Mouse (Mus musculus) megakaryocyte progenitor cell, adult 5-6 weeks (primary cell): ENCODE results near the gene Traf4. TPM values are rescaled to one million over a fixed set of nuclear protein-coding genes. Genes with fewer than 3 reads are reported as not detected.

ENCODE experiments used
- ATAC-seq: replicated peaks from 2 replicates; pipeline ENCODE4 v1.8.0; 2016; ENCODE audit warnings: mild to moderate bottlenecking, moderate TSS enrichment, inconsistent platforms; ENCODE audit not compliant: poor library complexity
- total RNA-seq, 2 experiments: library from RNA; stranded (forward) in 1 of 2; stranded (reverse) in 1 of 2; fragments of 157-497, 149-512 nt in 1 of 2; fragments of 200-1000 nt in 1 of 2; gene quantifications; 2 replicates each; pipeline versions ENCODE4 v1.2.3 to v1.2.4; 2015 to 2017

The Traf4 gene
- total RNA-seq, 2 experiments from 2014 or later, result 2.5 to 4.7 TPM

DNA sequence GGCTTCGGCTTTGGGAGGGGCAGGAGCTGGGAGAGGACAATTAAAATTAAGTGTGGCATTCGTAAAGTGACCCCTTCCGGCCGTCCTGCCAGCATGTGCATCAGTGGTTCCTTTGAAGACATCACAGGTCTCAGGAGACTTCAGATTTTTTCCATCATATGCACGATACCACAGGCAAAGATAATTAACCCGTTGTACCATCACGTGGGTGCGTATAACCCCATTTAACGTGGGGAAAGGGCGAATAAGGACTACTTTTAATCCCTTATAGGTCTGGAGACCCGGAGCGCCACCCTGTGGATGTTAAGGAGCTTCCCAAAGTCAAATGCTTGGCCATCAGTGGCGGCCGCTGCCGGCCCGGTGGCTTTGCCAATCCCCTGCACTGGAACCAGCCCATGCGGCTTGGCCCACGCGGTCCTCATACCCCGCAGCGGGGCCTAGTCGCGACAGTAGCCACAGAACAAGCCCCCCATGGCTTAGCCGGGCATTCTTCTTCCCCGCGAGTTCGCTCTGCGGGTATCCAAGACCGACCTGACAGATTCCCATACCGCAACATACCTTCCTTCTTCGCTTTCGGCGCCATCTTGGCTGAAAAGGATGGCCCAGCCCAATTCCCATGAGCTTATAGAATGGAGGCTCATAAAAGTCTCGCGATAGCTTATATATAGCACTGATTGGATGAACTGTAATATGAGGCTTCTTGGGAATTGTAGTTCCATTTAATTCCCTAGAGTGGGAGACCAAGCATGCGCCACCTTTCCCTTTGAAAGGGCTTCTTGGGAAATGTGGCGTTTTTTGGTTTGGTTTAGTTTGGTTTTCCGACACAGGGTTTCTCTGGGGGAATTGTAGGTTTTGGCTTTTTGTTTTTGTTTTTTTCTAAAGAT, 17.8 kb upstream of the Traf4 start, which contains the start of gene Rpl23a:
Gene Rpl23a, minus strand, starts transcription at position 624 of the 884 bp plus-strand sequence.
- peak; percentile 77 for ATAC-seq

DNA sequence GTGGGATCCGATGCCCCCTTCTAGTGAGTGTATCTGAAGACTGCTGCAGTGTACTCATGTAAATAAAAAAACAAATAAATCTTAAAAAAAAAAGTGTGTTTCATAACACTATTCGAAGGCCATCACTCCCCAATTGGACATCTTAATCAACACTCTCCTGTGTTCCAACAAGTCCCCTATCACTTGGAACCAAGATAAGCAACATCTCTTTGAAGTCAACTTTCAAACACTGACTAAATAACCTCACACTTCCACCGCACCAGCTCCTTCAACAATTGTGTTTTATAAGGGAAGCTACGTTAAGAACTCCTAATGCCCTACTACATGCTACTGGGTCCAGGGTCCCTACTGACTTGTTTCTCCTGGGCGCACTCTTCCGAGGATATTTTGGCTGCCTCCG, 17.1 kb upstream of the Traf4 start:
- ATAC-seq, result no peak

DNA sequence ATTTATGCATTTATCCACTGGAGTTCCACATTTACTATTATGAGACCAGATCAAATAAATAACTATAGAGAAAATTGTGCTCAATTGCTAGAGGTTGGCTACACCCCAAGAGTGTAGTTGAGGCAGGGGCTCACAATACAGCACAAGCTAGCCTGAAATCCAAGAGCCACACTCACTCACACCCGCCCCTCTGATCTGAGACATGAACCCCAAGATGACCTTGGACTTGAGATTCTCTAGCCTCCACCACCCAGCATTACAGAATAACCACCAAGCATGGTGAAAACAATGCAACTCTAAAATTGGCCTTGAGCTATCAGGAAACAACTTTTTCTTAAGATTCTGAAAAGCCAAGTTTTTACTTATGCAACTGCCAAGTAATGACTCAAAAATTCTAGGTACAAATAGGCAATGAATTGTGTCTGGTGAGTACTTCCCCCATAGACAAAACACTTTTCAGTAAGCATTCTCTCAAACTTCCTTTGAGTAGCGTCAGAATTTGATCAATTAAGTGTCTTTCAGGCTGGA, 16.5 kb upstream of the Traf4 start:
- no peak for ATAC-seq

DNA sequence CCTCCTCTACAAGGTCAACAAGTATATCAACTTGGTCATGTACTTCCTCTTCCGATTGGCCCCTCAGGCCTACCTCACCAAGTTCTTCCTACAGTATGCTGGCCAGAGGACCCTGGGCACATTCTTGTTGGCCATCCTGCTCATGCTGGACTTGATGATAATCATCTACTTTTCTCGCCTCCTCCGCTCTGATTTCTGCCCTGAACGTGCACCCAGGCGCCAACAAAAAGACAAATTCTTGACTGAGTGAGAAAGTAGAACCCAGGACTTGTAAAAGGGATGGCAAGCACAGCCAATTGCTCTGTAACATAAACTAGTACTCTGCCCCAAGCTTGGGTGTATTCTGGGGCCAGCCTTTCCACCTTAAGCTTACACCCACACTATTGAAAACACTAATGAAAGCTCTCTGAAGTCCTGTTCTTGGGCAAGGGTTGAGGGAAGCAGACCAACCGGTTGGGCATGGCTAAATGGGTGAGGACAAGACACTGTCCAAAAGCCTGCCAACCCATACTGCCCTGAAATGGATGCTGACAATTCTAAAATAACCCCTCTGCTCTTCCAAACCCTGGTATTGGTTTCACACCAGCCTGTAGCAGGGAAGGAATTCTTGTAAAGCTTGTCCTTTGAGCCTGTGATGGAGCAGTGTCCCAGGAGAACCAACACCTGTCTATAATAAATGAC, 14.8 kb upstream of the Traf4 start:
- ATAC-seq, result no peak

DNA sequence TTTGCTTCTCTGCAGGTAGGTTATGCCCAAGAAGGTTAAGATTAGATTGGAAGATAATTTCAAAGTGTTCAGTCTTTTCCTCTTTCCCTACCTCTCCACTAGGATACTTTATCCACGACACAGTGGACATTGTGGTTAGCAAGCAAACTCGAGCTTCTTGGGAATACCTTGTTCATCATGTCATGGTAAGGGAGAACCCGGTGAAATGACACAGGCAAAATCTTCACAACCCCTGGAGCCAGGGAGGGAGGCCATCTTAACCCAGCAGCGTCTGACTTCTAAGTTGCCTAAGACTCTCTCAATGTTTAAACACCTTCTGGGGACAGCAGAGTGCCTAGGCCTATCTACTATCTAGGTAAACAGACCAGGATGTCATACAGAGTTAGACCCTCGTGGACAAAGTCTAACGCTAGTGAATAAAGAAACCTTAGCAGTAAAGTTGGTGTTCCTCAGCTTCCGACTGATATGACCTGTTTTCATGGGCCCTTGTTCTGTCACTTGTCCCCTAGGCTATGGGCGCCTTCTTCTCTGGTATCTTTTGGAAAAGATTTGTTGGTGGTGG, 14.1 kb upstream of the Traf4 start:
- ATAC-seq, result no peak

DNA sequence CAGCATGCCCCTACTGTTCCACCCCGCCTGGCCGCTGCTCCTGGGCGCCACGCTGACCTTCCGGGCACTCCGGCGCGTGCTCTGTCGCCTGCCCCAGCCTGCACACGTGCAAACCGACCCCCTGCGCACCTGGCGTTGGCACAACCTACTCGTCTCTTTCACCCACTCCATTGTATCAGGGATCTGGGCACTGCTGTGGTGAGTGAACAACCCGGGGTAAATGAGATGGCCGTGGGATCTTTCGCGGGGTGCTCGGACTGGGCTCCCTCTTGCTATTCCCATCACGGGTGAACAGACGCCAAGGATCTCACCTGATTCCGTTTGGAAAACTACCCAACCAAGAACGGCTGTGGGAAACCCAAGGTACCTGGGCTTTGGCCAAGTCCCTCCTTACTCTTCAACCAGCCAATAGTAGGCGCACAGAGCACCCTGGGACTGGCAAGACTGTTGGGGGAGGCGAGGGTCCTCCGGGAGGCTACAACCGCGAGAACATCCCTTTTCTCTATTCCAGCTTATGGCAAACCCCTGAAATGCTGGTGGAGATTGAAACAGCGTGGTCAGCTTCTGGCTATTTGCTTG, 13.6 kb upstream of the Traf4 start:
- ATAC-seq, result peak; percentile 9; the same call in 1 of the 2 replicates

DNA sequence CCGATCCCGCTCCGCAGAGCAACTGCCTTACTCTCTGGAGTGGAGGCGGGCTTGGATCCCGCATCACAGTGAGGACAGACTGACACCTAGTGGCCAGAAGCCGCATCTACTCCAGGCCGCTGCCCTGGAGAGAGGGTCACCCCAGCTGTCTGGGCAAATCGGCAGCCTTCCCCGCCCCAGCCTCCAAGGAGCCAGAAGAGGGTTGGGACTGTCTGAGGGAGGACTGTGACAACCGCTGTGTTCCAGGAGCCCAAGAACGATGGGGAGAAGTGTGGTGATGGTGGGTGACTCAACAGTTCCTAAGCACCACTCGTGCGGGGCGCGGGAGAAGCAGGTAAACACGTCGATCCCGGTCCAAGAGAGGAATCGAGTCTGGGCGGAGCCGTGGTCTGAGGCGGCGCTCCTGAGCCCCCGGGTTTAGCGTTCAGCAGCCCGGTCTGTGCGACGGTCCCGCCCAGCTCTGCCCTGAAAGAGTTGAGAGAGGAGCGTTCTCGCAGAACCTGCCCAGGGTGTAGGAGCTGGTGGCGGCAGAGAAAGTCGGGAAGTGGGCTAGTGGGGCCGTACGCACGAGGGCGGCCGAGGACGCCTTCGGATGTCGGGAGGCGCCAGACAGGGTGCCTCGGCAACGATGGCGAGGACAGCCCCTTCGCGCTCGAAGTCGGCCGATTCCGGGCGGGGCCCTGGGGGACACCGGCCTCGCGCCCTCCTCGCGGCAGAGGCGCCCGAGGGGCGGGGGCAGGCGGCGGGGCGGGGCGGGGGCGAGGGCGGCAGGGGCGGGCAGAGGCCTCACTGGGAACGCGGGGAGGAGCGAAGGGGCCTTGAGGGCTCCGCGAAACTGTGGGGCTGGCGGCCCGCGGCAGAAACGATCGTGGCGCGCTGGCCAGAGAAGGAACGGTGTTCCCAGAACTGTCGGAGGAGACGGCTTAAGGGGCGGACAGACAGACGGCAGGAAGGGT, 12.8 kb upstream of the Traf4 start:
- ATAC-seq, result peak; percentile 59

DNA sequence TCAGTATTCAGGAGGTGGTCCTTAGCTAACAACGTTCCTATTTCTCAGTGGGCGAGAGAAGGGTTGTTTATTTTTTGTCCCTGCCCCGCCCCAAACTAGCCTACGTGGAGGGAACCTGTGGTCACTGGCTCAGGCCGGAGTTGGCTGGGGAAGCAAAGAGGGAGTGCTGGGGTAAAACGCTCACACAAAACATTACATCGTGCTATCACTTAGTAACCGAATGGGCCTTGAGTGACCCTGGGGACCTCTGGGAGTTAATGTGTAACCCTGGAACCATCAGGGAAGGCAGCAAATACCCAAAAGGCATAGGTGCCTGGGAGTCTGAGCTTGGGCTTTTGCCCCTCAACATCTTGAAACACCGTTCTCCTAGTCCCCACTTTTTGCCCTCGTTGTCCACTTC, 12.0 kb upstream of the Traf4 start:
- peak; percentile 5; the same call in 1 of the 2 replicates for ATAC-seq

DNA sequence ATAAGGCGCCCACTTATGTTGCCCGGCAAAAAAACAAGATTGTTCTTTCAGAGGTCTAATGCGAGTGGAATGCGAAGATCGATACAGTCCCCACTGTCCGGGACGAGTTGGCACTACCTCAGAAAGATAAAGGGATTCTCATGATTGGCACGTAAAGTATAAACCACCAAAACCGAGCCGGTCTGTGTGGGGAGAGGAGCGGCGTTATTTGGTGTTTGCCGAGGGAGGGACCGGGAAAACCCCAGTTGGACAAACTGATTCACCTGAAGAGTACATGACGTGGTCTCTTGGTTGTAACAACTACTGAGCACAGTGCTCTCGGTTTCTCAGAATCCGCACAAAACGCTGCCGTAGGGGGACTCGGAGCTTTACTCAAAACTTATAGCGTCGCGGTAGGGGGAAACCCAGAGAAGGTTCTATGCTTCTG, 11.5 kb upstream of the Traf4 start:
- no peak for ATAC-seq

DNA sequence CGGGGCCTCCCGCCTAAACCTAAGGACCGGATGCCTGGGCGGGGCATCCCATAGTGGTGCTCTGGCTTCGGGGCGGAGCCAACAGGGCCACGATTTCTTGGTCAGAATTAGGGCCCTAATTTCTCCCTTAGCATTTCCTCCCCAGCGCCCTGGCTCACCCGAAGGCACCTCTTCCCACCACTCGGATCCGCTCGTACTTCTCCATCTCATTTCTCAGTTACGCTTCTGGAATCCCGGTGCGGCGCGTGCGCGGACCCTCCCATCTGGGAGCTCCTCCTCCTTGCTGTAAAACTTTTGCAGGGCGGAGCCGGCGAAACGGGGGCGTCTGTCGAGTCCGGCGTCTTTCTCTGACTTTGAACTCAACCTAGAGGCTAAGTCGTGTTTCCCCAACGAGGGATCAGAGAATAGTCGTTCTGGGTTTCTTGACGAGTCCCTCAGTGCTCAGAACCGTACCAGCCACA, 11.0 kb upstream of the Traf4 start, which contains the start of the genes Nek8 and Tlcd1:
Gene Nek8, minus strand, starts transcription at position 274 of the 461 bp plus-strand sequence.
Gene Tlcd1, plus strand, starts transcription at position 310 of the 461 bp plus-strand sequence.
- ATAC-seq, result peak; percentile 51

DNA sequence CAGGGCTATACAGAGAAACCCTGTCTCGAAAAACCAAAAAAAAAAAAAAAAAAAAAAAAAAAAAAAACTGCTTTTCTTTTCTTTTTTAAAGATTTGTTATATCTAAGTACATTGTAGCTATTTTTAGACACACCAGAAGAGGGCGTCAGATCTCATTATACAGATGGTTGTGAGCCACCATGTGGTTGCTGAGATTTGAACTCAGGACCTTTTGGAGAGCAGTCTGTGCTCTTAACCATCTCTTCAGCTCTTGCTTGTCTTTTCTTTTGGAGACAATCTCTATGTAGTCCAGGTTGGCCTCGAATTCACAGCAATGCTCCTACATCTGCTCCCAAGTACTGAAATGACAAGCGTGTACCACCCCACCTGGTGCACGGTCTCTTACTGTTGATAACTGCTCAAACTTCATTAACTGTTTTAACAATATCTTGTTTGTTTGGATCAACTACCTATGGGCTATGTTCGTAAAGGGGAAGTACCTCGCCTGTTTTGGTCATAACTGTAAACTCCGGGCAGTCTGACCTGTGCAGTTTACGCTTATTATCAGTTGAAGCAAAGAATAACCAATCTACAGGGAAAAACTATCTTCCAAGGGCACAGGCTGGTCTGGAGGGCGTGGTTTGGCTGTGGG, 10.5 kb upstream of the Traf4 start:
- peak; percentile 1; the same call in 1 of the 2 replicates for ATAC-seq

DNA sequence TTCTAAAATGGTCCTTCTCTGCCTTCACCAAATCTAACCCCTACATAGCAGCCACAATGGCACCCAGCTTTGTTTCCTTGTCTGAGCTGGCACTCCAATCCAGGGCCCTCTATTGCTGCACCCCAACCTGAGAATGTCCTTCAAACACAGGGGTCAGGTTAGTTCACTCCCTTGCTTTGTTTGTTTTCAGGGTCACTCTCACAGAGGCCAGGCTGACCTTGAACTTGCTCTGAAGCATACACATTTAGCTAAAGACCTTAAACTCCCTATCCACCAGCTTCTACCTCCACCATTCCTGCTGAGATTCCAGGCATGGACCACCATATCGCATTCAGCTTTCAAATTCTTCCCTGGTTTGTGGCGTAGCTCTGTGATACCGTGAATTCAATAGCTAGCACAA, 9.1 kb upstream of the Traf4 start:
- ATAC-seq, result no peak

DNA sequence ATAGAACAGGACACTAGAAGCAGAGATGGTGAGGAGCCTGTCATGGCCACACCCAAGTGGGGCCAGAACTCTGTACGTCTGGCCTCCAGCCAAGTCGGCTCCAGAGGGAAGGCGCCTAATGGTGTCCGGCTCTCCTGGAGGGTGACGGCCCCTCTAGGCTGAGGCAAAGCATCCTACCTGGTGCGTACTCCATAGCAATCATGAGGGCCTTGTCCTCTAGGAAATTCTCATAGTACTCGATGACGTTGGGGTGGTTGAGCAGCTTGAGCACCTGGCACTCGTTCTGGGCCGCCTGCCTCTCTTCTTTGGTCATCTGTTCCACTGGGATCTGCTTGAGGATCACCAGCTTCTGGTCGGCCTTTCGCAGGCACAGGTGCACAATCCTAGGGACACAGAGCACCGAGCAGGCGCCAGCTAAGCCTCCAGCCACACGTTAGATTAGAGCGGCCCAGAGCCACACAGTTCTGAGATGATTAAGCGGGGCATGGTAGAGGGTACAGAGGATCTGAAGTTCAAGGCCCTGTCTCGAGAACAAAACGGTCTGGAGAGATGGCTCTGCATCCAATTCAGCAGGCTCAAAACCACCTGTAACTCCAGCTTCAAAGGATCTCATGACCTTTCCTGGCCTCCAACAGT, 7.5 kb upstream of the Traf4 start:
- ATAC-seq, result no peak

DNA sequence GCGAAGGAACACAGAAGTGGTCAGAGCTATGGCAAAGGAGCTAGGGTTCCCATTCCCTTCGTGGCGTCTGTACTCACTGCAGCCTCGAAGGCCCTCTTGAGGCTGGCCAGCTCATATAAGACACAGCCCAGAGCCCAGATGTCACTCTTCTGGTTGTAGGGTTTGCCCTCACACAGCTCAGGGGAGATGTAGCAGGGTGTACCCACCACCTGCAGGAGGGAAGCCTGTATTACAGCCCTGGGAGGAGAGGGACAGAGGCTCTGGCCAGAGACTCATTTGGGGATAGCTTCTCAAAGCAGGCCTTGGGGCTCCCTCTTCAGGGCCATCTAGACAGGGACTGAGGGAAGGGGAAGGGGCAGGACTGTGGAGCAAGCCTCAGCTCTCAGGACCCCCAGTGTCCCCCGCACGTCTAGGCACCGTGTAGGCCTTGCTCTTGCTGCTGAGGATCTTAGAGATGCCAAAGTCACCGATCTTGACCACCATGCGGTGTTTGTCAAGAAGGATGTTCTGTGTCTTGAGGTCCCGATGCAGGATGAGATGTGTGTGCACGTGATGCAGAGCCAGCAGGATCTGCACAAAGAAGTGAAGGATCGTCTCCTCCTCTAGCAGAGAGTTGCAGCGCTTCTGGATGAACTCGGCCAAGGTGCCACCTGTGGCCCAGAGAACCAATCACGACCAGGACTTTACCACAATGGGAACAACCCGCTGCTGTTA, 6.8 kb upstream of the Traf4 start:
- ATAC-seq, result no peak

DNA sequence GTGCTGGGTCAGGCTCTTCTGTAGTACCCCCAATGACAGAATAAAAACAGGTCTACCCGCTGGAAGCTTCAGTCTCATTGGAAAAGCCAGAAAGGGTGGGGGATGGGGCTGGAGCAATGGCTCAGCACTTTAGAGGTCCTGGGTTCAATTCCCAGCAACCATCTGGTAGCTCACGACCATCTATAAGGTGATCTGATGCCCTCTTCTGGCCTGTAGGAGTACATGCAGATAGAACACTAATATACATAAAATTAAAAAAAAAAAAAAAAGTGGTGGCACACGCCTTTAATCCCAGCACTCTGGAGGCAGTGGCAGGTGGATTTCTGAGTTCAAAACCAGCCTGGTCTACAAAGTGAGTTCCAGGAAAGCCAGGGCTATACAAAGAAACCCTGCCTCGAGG, 5.9 kb upstream of the Traf4 start:
- no peak for ATAC-seq

DNA sequence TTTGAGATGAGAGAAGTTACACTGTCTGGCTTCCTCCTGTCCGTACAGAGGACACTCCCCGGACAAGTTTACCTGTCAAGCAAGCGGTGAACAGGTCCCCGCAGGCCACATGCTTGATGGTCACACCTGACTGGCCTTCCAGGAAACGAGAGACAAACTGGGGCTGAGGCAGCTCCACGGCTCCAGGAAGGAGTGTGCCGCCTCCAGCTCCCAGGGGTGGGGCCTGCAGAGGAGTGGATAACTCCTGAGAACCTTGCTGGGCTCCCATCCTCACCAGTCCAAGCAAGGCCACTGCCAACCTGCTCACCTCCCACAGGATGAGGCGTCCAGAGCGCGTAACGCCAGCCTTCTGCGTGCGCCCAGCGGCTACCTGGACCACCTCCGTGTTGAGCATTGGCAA, 4.9 kb upstream of the Traf4 start:
- no peak for ATAC-seq

DNA sequence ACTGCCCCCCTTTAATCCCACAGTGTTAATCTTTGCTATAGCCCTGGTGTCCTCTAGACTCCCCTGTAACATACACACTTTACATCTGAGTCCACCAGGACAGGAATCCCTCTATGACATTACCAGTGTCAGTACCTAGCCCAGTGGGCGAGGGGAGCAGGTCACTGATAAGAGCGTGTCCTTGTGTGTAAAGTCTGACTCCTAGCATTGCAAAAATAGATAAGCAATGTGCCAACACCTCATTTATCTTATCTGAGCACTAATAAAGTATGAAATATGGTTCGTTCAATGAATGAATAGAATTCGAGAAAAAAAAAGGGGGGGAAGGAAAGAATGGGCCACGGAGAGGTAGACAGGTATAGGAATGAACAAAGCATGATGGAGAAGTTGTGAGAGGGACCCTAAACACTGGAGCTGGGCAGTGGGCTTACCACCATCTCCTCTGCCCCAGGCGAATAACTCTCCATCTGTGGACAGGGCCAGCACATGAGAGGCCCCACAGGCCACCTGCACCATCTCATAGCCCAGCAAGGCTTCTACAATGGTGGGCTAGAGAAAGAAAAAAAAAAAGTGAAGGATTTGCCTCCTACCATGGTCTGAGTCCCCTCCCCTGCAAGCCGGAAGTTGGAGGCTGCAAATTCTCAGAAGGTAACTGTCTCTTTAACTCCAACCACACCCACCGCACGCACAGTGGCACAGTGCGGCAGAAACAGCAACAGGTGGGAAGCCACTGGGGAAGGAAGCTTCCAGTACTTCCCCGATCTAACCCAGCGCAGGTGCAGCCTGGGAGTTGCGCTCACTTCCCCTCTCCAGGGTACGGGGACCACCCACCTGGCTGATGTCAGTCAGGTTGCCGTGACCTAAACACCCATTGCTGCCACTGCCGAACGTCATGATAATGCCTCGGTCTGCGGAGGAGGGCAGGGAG, 3.4 kb upstream of the Traf4 start:
- ATAC-seq, result peak; percentile 47
